Mouse (Mus musculus) left cerebral cortex, postnatal 14 days (tissue): ENCODE measurements around the gene Cdh4. TPM values are rescaled to one million over a fixed set of nuclear protein-coding genes. Genes with fewer than 3 reads are reported as not detected.
A peak's percentile ranks its signal among the peaks of the same experiment; 100 is the strongest.

Source experiments
- DNase-seq, 2 experiments: peaks; one replicate each; pipeline ENCODE4 v3.0.0; 2021 to 2022; ENCODE audit warnings: low spot score in 2 of 2, mixed read lengths in 1 of 2
- intact Hi-C: fragments of 180-260 bp; cut with DNase I; formaldehyde crosslinking; loops from one replicate; pipeline ENCODE4 v1.15.1; 2025
- total RNA-seq, 2 experiments: library from RNA; stranded (reverse); gene quantifications; 2 replicates each; pipeline ENCODE4 v1.2.3; 2021

Cdh4 gene
- total RNA-seq, 2 experiments from 2014 or later, result 23.8 to 28.8 TPM

- no peak for DNase-seq
- intact Hi-C loops, result no loop called here
Measured at GRCm38 (mm10) chr2:179867669-179868068, 425.4 kb downstream of the Cdh4 start.

DNA sequence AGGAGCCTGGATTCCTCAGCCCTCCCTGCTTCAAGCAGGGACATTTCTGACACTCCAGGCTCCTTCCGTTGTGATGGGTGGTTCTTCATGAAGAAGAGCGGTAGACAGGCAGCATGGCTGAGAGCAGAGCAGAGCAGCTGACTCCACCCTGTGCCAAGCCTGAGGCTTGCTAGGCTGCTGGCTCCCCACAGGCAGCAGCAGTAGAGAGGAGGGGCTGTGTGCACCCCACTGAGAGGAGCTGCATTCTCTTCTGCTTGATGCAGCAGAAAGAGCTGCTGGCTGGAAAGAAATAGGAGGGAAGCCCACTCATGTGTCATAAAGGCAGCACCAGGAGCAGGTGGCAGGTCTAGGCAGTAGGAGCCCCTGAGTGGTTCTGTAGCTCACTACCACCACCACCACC is 427.6 kb downstream of the Cdh4 start:
- peak; percentile 49 to 57 for DNase-seq

DNA sequence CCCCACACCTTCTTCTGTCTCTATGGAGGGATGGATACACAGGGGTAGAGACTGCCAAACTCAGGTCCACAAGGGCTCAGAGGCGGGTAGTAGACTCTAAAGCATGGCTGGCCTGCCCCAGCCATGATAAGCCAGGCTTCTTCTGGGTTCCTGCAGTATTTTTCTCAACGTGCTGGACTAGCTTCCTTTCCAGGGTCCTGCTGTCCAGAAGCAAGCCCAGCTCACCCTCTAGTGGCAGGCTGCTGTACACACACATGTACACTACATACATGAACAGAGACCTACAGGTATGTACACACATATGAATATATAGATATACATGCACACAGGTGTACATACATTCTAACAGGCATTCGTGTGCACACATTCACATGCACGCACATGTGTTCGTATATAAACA is 430.5 kb downstream of the Cdh4 start:
- DNase-seq, result peak; percentile 64 to 73
- intact Hi-C loops, result loop anchor here (5.0 to 10.0 kb wide), 5 partner anchors 190 to 1438 kb away; partner anchors contain the start of genes Cdh26 and Cdh4

More for the DNA sequence above, 427.6 kb downstream of the Cdh4 start:
- intact Hi-C loops, result loop anchor here (5.0 to 10.0 kb wide), 5 partner anchors 188 to 1435 kb away; partner anchors contain the start of genes Cdh26 and Cdh4

- DNase-seq, result peak in 1 of 2 experiments; percentile 30
- intact Hi-C loops, result loop anchor here (5.0 to 10.0 kb wide), 5 partner anchors 191 to 1439 kb away; partner anchors contain the start of genes Cdh26 and Cdh4
Measured at GRCm38 (mm10) chr2:179873315-179873714, 431.1 kb downstream of the Cdh4 start.

DNA sequence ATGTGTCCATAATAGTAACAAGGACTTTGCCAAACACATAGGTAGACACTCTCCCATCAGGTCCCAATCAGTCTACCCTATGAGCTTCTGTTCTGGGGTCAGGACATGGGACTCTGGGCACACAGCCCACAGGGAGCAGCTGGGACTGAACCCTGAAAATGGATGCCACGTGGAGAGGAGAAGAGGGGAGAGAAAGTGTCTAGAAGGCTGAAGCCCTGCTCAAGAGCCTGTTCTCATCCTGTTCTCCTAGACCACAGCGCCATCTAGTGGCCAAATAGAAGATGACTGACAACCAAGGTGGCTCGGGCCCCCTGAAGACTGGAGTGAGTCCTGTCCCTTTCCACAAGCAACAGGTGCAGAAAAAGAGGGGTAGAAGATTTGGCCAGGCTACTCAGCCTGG is 432.9 kb downstream of the Cdh4 start:
- intact Hi-C loops, result loop anchor here (2.0 to 10.0 kb wide), 6 partner anchors 44 to 1440 kb away; partner anchors contain the start of gene Cdh26
- peak; percentile 61 to 85 for DNase-seq

- intact Hi-C loops, result loop anchor here (5.0 to 10.0 kb wide), 4 partner anchors 293 to 1443 kb away; partner anchors contain the start of gene Cdh26
- DNase-seq, result peak; percentile 66 to 70
Measured at GRCm38 (mm10) chr2:179877551-179878215, 435.5 kb downstream of the Cdh4 start.

- intact Hi-C loops, result no loop called here
Measured at GRCm38 (mm10) chr2:179884561-179884960, 442.3 kb downstream of the Cdh4 start.

GRCm38 (mm10) chr2:179891048-179891447 is 448.8 kb downstream of the Cdh4 start:
- intact Hi-C loops, result no loop called here
- DNase-seq, result no peak

More at GRCm38 (mm10) chr2:179884561-179884960, 442.3 kb downstream of the Cdh4 start:
- DNase-seq, result no peak

- intact Hi-C loops, result no loop called here
- no peak for DNase-seq
Measured at GRCm38 (mm10) chr2:179896949-179897348, 454.7 kb downstream of the Cdh4 start.

DNA sequence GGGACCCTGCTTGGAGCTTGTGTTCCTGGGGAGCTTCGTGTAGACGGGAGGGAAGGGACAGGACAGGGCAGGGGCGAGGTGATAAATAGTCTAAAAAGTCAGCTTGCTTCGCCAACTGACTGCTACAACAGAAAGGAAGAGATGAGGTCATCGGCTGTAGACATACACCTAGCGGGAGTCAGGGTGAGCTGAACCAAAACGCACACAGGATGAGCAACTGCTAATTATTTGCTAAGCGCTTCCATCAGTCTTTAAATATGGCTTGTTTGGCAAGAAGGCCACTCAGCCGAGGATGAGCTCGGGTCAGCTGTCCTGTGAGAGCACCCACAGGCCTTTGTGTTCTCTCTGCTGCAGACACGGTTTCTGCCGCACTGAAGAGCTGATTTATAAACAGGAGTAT is 470.7 kb downstream of the Cdh4 start:
- DNase-seq, result no peak
- intact Hi-C loops, result no loop called here

- intact Hi-C loops, result no loop called here
- DNase-seq, result no peak
Measured at GRCm38 (mm10) chr2:179913349-179913748, 471.1 kb downstream of the Cdh4 start.

- no peak for DNase-seq
- intact Hi-C loops, result no loop called here
Measured at GRCm38 (mm10) chr2:179914246-179914645, 472.0 kb downstream of the Cdh4 start.

- peak; percentile 65 to 73 for DNase-seq
- intact Hi-C loops, result loop anchor here (2.0 to 5.0 kb wide), 3 partner anchors 55 to 134 kb away; no protein-coding TSS in a partner anchor
Measured at GRCm38 (mm10) chr2:179916877-179917673, 474.8 kb downstream of the Cdh4 start.

- intact Hi-C loops, result no loop called here
Measured at GRCm38 (mm10) chr2:179920042-179920441, 477.8 kb downstream of the Cdh4 start.

DNA sequence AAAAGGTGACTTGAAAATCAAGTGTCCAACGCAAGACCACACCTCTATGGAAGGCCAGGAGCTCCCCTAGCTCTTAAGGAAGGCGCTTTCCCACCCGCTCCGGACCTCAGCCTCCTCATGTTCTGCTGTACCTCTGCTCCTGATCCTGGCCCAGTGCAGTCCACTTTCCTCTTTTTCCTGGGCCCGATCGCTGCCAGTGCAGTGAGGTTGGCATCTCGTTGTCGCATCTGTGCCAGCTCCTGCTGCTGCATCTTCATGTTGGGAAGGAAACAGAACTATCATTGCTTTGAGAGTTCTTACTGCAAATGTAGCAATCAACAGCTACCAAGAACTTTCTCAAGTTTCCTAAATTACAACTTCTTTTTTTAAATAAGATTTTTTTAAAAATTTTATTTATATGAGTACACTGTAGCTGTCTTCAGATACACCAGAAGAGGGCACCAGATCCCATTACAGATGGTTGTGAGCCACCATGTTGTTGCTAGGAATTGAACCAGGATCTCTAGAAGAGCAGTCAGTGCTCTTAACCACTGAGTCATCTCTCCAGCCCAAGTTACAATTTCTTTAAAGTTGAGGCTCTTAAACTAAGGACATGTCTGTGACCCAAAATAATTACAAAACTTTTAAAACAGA is 478.9 kb downstream of the Cdh4 start:
- DNase-seq, result no peak
- intact Hi-C loops, result no loop called here

More at GRCm38 (mm10) chr2:179920042-179920441, 477.8 kb downstream of the Cdh4 start:
- no peak for DNase-seq

GRCm38 (mm10) chr2:179924038-179924437 is 481.8 kb downstream of the Cdh4 start:
- no peak for DNase-seq
- intact Hi-C loops, result no loop called here

GRCm38 (mm10) chr2:179929166-179929565 is 486.9 kb downstream of the Cdh4 start:
- intact Hi-C loops, result no loop called here
- no peak for DNase-seq

DNA sequence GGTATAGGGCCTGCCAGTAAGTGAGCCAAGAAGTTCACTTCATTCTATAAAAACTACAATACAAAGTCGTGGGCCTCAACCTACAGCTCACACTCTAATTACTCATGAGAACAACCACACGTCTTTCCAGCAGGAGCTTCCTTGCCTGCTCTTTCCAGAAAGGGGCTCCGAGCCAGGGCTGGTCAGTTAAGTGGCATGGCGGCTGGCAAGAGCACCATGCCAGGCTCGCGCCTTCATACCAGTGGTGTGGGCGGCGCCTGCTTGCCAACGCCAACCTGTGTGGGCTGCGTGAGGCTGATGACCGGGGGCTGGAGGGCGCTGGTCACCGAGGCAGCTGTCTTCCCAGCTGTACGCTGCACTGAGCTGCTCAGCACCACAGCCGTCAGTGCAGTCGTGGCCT is 489.5 kb downstream of the Cdh4 start:
- DNase-seq, result no peak
- intact Hi-C loops, result no loop called here

GRCm38 (mm10) chr2:179934165-179934564 is 491.9 kb downstream of the Cdh4 start:
- intact Hi-C loops, result no loop called here
- DNase-seq, result no peak

DNA sequence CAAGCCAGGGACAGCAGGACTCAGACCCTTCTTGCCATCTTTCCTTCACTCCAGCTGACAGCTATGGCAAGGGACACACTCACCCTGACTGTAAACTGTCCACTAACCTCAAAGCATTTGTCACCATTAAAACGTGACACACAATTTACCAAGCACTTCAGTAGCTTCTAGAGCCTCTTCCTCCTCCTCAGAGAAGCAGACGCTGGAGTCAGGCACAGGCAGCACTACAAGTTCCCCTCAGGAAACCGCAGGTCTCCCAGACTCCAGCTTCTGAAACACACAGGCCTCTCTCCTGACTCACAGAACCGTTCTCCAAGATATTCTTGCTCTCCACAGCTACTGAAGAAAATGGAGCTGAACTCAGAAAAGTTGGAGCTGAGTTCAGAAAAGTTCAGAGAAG is 494.9 kb downstream of the Cdh4 start:
- intact Hi-C loops, result no loop called here
- no peak for DNase-seq
